Mouse (Mus musculus): ENCODE results near the gene Pigv. TPM values are rescaled to one million over a fixed set of nuclear protein-coding genes. Genes with fewer than 3 reads are reported as not detected.
A peak's percentile ranks its signal among the peaks of the same experiment; 100 is the strongest.

Gene Pigv
- polyA plus RNA-seq, 1 experiment = 9.8 TPM

DNA sequence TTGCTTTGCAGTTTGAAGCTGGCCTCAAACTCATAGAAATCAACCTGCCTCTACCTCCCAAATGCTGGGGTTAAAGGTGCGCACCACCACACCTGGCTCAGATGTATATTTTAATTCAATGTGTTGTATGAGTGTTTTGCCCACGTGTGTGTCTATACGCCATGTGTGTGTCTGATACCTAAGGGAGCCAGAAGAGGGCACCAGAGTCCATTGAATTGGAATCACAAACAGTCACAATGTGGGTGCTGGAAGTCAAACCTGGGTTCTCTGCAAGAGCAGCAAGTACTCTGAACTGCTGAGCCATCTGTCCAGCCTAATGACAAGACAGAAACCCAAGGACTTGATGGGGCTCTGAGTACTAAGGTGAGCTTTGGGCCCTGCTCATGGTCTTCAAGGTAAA is 27.3 kb downstream of the Pigv start:
- Histone ChIP-seq H3ac (ENCODE audit: control insufficient read depth, insufficient read length) (no peak overlapping the region), H3K79me2 (ENCODE audit: control insufficient read depth, insufficient read depth) (no peaks in the 10 kb centered on the region), H3K4me2 (ENCODE audit: low read depth) (no peak overlapping the region), H3K27me3 (ENCODE audit: control insufficient read depth, insufficient read depth, insufficient read length) (no peaks in the 10 kb centered on the region), H3K36me3 (ENCODE audit: control insufficient read depth, insufficient read depth) (no peaks in the 10 kb centered on the region), H3K4me3 (no peak overlapping the region)
- TF ChIP-seq TCF3 (IDR thresholded peaks at IDR 0.05; ENCODE audit: insufficient read length, low read depth) (no peak), SRF (IDR thresholded peaks at IDR 0.05; ENCODE audit: control insufficient read depth, insufficient read length, low read depth) (no peak), MYOG (IDR thresholded peaks at IDR 0.05; ENCODE audit: control insufficient read depth in 1 of 3, insufficient read depth in 1 of 3, insufficient read length in 2 of 3, low read depth in 2 of 3) (no peak), MYOD1 (IDR thresholded peaks at IDR 0.05; ENCODE audit: control insufficient read depth in 1 of 3, insufficient read length in 2 of 3, low read depth in 2 of 3) (no peak), USF1 (IDR thresholded peaks at IDR 0.05; ENCODE audit: low read depth) (no peak), E2F4 (IDR thresholded peaks at IDR 0.05; ENCODE audit: insufficient read depth) (no peak), CEBPB (IDR thresholded peaks at IDR 0.05; ENCODE audit: insufficient read depth, poor library complexity, severe bottlenecking) (no peak), MAX (IDR thresholded peaks at IDR 0.05; ENCODE audit: low read depth) (no peak), TCF12 (IDR thresholded peaks at IDR 0.05; ENCODE audit: insufficient read depth, poor library complexity, severe bottlenecking) (no peak), POLR2A (IDR thresholded peaks at IDR 0.05; ENCODE audit: insufficient read length, low read depth) (no peak), REST (IDR thresholded peaks at IDR 0.05; ENCODE audit: insufficient read depth, insufficient read length) (no peak), POLR2AphosphoS2 (IDR thresholded peaks at IDR 0.05; ENCODE audit: insufficient read length, low read depth) (no peak)

DNA sequence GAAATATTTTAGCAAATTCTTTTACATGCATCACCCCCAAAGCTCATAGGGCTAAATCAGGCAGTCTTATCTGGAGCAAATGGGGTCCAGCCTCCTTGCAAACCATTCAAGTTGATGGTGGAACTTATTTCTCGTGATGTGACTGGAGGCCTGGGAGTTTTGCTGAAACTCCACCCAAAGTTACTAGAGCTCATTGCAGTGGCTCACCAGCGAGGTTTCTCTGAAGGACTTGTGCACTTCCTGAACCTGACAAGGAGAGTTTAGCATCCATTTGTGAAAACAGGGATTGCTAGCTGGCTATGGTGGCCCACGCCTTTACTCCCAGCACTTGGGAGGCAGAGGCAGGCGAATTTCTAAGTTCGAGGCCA is 38.4 kb downstream of the Pigv start:
- H3K4me2 ChIP-seq (ENCODE audit: low read depth) = no peak overlapping the region

DNA sequence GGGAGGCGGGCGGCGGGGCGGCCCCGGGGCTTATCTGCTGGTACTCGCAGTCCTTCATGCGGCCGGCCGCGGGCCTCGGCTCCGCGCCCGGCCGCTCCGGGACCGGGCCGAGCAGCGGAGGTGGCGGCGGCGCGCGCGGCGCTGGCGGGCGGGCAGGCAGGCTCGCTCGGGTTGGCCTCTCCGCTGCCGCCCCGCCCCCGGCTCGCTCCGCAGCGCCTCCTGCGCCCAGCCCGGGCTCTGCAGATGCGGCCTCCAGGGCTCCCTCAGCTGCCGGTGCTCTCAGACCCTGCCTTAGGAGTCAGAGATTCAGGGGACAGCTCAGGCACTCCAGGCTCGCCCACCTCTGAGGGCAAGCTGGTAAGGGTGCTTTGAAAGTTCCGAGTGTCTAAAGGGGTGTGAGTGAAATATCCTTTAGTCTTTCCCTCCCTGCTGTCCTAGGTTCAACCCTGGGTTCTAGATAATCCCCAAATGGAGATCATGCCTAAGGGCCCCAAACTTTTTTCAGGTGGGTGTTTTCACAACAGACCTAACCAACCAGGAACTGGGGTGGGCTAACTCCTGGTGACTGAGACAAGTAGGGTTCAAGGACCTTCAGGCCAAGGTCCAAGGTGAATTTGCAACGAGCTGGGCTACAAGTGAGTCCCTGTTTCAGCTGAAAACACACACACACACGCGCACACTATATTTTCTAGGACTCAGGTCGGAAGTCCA is 39.0 kb downstream of the Pigv start:
- TF ChIP-seq POLR2AphosphoS2 (IDR thresholded peaks at IDR 0.05; ENCODE audit: insufficient read length, low read depth) (peak; percentile 62), POLR2A (IDR thresholded peaks at IDR 0.05; ENCODE audit: insufficient read length, low read depth) (peak; percentile 85), SRF (IDR thresholded peaks at IDR 0.05; ENCODE audit: control insufficient read depth, insufficient read length, low read depth) (no peak), REST (IDR thresholded peaks at IDR 0.05; ENCODE audit: insufficient read depth, insufficient read length) (no peak)
- H3ac ChIP-seq (ENCODE audit: control insufficient read depth, insufficient read length) = peak overlapping the region; percentile 42
- no peaks in the 10 kb centered on the region for H3K27me3 ChIP-seq (ENCODE audit: control insufficient read depth, insufficient read depth, insufficient read length)
- H3K79me2 ChIP-seq (ENCODE audit: control insufficient read depth, insufficient read depth) = peaks cover 27% of the 10 kb centered on the region
- no peaks in the 10 kb centered on the region for H3K36me3 ChIP-seq (ENCODE audit: control insufficient read depth, insufficient read depth)
- H3K4me2 ChIP-seq (ENCODE audit: low read depth) = peak overlapping the region; percentile 8
- H3K4me3 ChIP-seq = peak overlapping the region; percentile 46

More for the DNA sequence above, 38.4 kb downstream of the Pigv start:
- Histone ChIP-seq H3ac (ENCODE audit: control insufficient read depth, insufficient read length) (no peak overlapping the region), H3K4me3 (no peak overlapping the region), H3K36me3 (ENCODE audit: control insufficient read depth, insufficient read depth) (no peaks in the 10 kb centered on the region), H3K79me2 (ENCODE audit: control insufficient read depth, insufficient read depth) (peaks cover 23% of the 10 kb centered on the region), H3K27me3 (ENCODE audit: control insufficient read depth, insufficient read depth, insufficient read length) (no peaks in the 10 kb centered on the region)
- no peak for TF ChIP-seq MAX (IDR thresholded peaks at IDR 0.05; ENCODE audit: low read depth)
- TF ChIP-seq CEBPB (IDR thresholded peaks at IDR 0.05; ENCODE audit: insufficient read depth, poor library complexity, severe bottlenecking) = no peak
- no peak for TF ChIP-seq POLR2A (IDR thresholded peaks at IDR 0.05; ENCODE audit: insufficient read length, low read depth)
- no peak for TF ChIP-seq MYOD1 (IDR thresholded peaks at IDR 0.05; ENCODE audit: control insufficient read depth in 1 of 3, insufficient read length in 2 of 3, low read depth in 2 of 3)
- no peak for TF ChIP-seq MYOG (IDR thresholded peaks at IDR 0.05; ENCODE audit: control insufficient read depth in 1 of 3, insufficient read depth in 1 of 3, insufficient read length in 2 of 3, low read depth in 2 of 3)
- TF ChIP-seq USF1 (IDR thresholded peaks at IDR 0.05; ENCODE audit: low read depth) = no peak
- no peak for TF ChIP-seq TCF3 (IDR thresholded peaks at IDR 0.05; ENCODE audit: insufficient read length, low read depth)

DNA sequence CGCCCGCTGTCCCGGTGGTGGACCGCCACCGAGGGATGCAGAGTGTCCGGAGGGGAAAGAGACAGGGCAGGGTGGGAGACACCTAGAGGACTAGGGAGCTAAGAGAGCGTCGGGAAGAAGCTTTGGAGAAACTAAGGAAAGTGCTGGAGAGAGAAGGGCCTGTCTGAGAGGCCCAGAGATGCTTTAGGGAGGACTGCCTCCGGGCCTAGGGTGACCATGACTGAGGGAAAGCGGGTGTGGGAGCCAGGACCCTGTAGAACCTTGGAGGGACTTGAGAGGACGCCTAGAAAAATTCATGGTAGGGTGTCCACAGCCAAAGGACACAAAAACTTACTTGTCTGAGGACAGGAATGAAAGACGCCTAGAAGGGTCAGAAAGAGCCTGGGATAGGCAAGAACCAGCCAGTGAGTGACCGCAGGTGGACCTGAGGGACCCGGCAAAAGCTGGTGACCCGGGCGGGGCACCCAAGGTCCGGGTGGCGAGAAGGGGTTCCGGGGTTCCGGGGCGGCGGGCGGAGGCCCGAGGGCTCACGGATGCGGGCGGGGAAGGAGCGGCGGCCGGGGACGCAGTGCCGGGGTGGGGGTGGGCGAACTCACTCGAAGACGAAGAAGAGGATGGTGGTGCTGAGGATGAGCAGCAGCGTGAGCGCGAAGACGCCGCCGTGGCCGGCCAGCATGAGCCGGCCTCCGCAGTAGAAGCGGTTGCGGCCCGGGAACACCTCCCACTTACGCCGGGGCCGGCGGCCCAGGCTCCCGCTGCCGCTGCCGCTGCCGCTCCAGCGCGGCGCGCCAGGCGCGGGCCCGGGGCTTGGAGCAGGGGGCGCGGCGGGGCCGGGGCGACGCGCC is 39.7 kb downstream of the Pigv start:
- Histone ChIP-seq H3K79me2 (ENCODE audit: control insufficient read depth, insufficient read depth) (peaks cover 33% of the 10 kb centered on the region), H3K4me2 (ENCODE audit: low read depth) (peak overlapping the region; percentile 91), H3K27me3 (ENCODE audit: control insufficient read depth, insufficient read depth, insufficient read length) (no peaks in the 10 kb centered on the region), H3ac (ENCODE audit: control insufficient read depth, insufficient read length) (peak overlapping the region; percentile 42), H3K4me3 (peak overlapping the region; percentile 46), H3K36me3 (ENCODE audit: control insufficient read depth, insufficient read depth) (no peaks in the 10 kb centered on the region)
- TF ChIP-seq TCF12 (IDR thresholded peaks at IDR 0.05; ENCODE audit: insufficient read depth, poor library complexity, severe bottlenecking) (no peak), POLR2AphosphoS2 (IDR thresholded peaks at IDR 0.05; ENCODE audit: insufficient read length, low read depth) (no peak), REST (IDR thresholded peaks at IDR 0.05; ENCODE audit: insufficient read depth, insufficient read length) (no peak), MYOD1 (IDR thresholded peaks at IDR 0.05; ENCODE audit: control insufficient read depth in 1 of 3, insufficient read length in 2 of 3, low read depth in 2 of 3) (no peak), MYOG (IDR thresholded peaks at IDR 0.05; ENCODE audit: control insufficient read depth in 1 of 3, insufficient read depth in 1 of 3, insufficient read length in 2 of 3, low read depth in 2 of 3) (no peak), POLR2A (IDR thresholded peaks at IDR 0.05; ENCODE audit: insufficient read length, low read depth) (no peak), MAX (IDR thresholded peaks at IDR 0.05; ENCODE audit: low read depth) (no peak), SRF (IDR thresholded peaks at IDR 0.05; ENCODE audit: control insufficient read depth, insufficient read length, low read depth) (no peak), CEBPB (IDR thresholded peaks at IDR 0.05; ENCODE audit: insufficient read depth, poor library complexity, severe bottlenecking) (no peak), USF1 (IDR thresholded peaks at IDR 0.05; ENCODE audit: low read depth) (no peak), TCF3 (IDR thresholded peaks at IDR 0.05; ENCODE audit: insufficient read length, low read depth) (no peak), E2F4 (IDR thresholded peaks at IDR 0.05; ENCODE audit: insufficient read depth) (no peak)
